In genomic region chr11:8467403-8468160, GRCm38 (mm10) we compare ENCODE assay signal across 8 mouse cellular contexts.
DNase-seq lines count a peak whose midpoint lies in the region; ATAC-seq and TF ChIP-seq lines count a peak whose summit lies in the region.

No protein-coding gene starts in this region.

- no peaks in the 10 kb centered on the region for H3K36me3 ChIP-seq in heart, embryonic 11.5 days (ENCODE audit: control insufficient read depth, insufficient read depth, low read length)
- peaks cover 37% of the 10 kb centered on the region for H3K36me3 ChIP-seq in C2C12 (ENCODE audit: control insufficient read depth, insufficient read depth)
- no peaks in the 10 kb centered on the region for H3K36me3 ChIP-seq in forebrain, embryonic 15.5 days
- 0 out of 2 replicates have a peak, but pooled peaks cover 4% of the 10 kb centered on the region for H3K36me3 ChIP-seq in liver, embryonic 15.5 days (replicated peaks)

- peaks cover 38% of the 10 kb centered on the region for H3K4me1 ChIP-seq in heart, embryonic 11.5 days (ENCODE audit: control insufficient read depth, insufficient read depth, low read length)
- peaks cover 28% of the 10 kb centered on the region for H3K4me1 ChIP-seq in forebrain, embryonic 15.5 days
- 0 out of 2 replicates have a peak, but pooled peaks cover 3% of the 10 kb centered on the region for H3K4me1 ChIP-seq in liver, embryonic 15.5 days (replicated peaks)

- peak overlapping the region; percentile 83 for H3K9ac ChIP-seq in heart, embryonic 11.5 days (ENCODE audit: low read depth, low read length)
- H3K9ac ChIP-seq in forebrain, embryonic 15.5 days (replicated peaks): peak overlapping the region; percentile 36
- no peak overlapping the region for H3K9ac ChIP-seq in liver, embryonic 15.5 days

- H3K79me3 ChIP-seq in C2C12 (ENCODE audit: low read depth): peaks cover 53% of the 10 kb centered on the region

- H3K4me3 ChIP-seq in heart, embryonic 11.5 days (ENCODE audit: low read depth, low read length): peak overlapping the region; percentile 59
- peak overlapping the region; percentile 63 for H3K4me3 ChIP-seq in C2C12 (ENCODE audit: insufficient read depth, poor library complexity, severe bottlenecking)
- peak overlapping the region; percentile 38 for H3K4me3 ChIP-seq in forebrain, embryonic 15.5 days
- peak overlapping the region; percentile 35 for H3K4me3 ChIP-seq in liver, embryonic 15.5 days (replicated peaks)

- peaks cover 73% of the 10 kb centered on the region for H3K79me2 ChIP-seq in C2C12 (ENCODE audit: control insufficient read depth, insufficient read depth)

- H3K27me3 ChIP-seq in heart, embryonic 11.5 days (ENCODE audit: control insufficient read depth, insufficient read depth, low read length): no peaks in the 10 kb centered on the region
- H3K27me3 ChIP-seq in C2C12 (ENCODE audit: control insufficient read depth, insufficient read depth, insufficient read length): no peaks in the 10 kb centered on the region
- no peaks in the 10 kb centered on the region for H3K27me3 ChIP-seq in forebrain, embryonic 15.5 days
- 0 out of 2 replicates have a peak, but pooled peaks cover 7% of the 10 kb centered on the region for H3K27me3 ChIP-seq in liver, embryonic 15.5 days

- TF ChIP-seq CTCF in C2C12 (IDR thresholded peaks at IDR 0.05; ENCODE audit: control insufficient read depth, insufficient read depth, insufficient read length): no peak

- H3K9me3 ChIP-seq in heart, embryonic 11.5 days (replicated peaks; ENCODE audit: control insufficient read depth, low read length): no peaks in the 10 kb centered on the region
- H3K9me3 ChIP-seq in forebrain, embryonic 15.5 days: no peaks in the 10 kb centered on the region
- H3K9me3 ChIP-seq in liver, embryonic 15.5 days (replicated peaks): no peaks in the 10 kb centered on the region

- peak overlapping the region; percentile 86 for H3K4me2 ChIP-seq in heart, embryonic 11.5 days
- peak overlapping the region; percentile 67 for H3K4me2 ChIP-seq in forebrain, embryonic 15.5 days (replicated peaks)
- peak overlapping the region; percentile 62; the same call in 1 of the 2 replicates for H3K4me2 ChIP-seq in liver, embryonic 15.5 days

- peak overlapping the region; percentile 91 for H3K27ac ChIP-seq in heart, embryonic 11.5 days (ENCODE audit: low read depth, low read length)
- peak overlapping the region; percentile 52 for H3K27ac ChIP-seq in forebrain, embryonic 15.5 days (replicated peaks)
- no peak overlapping the region for H3K27ac ChIP-seq in liver, embryonic 15.5 days (replicated peaks)

- H3ac ChIP-seq in C2C12 (ENCODE audit: control insufficient read depth, insufficient read length, low read depth): peak overlapping the region; percentile 73

- 11% methylated on average over 13 of the region's 13 CpGs for WGBS in heart, embryonic 11.5 days (ENCODE audit: insufficient replicate concordance)
- WGBS in forebrain, embryonic 15.5 days: 7% methylated on average over 13 of the region's 13 CpGs
- 37% methylated on average over 13 of the region's 13 CpGs for WGBS in liver, embryonic 15.5 days (ENCODE audit: insufficient replicate concordance)

- ATAC-seq in heart, embryonic 11.5 days (replicated peaks; ENCODE audit: insufficient number of reproducible peaks, low FRiP score, low TSS enrichment): 0 out of 2 replicates have a peak, but pooled peaks have one; percentile 1
- peak; percentile 42 for ATAC-seq in forebrain, embryonic 15.5 days (replicated peaks)
- no peak for ATAC-seq in liver, embryonic 15.5 days (ENCODE audit: insufficient read depth)
- ATAC-seq in megakaryocyte progenitor cell, adult 5-6 weeks (replicated peaks; ENCODE audit: poor library complexity): no peak

- intact Hi-C loops in heart, postnatal 25 days (cut with DNase I): loop anchor here (2.0 to 5.0 kb wide), 2 partner anchors 17 to 55 kb away; no protein-coding TSS in a partner anchor
- intact Hi-C loops in left cerebral cortex, postnatal 4 days (cut with DNase I): no loop called here

- no peak for DNase-seq in heart, postnatal 25 days (ENCODE audit: low spot score)
- DNase-seq in left cerebral cortex, postnatal 4 days: no peak
- no peak for DNase-seq in adrenal gland, adult 8-10 months

TF ChIP-seq in C2C12, 6 proteins besides CTCF, POLR2A, EP300 and RAD21:
- TF ChIP-seq MAX (IDR thresholded peaks at IDR 0.05) (peak; percentile 20), MYOG (IDR thresholded peaks at IDR 0.05; ENCODE audit: control insufficient read depth, extremely low read depth, insufficient read length) (no peak), MYOD1 (IDR thresholded peaks at IDR 0.05; ENCODE audit: control insufficient read depth, insufficient read length, low read depth) (no peak), FOSL1 (IDR thresholded peaks at IDR 0.05; ENCODE audit: insufficient read depth, low read length, poor library complexity, severe bottlenecking) (no peak), CEBPB (IDR thresholded peaks at IDR 0.05; ENCODE audit: low read depth) (no peak)
TF ChIP-seq in C2C12: peak in this region for 1.

Comparison
In these comparisons a context has a peak if more than half of its experiments do, and no peak if none do; other contexts are left out.
1. ATAC-seq: peak in heart, embryonic 11.5 days (single experiment) and forebrain, embryonic 15.5 days (single experiment); none in liver, embryonic 15.5 days (single experiment) and megakaryocyte progenitor cell, adult 5-6 weeks (single experiment).
2. Peak in every context shown above with its lines, with median percentiles within 50 percentile points of each other: H3K4me2 ChIP-seq and H3K4me3 ChIP-seq.